Mouse (Mus musculus): ENCODE results near the gene Nhlrc4. TPM values are rescaled to one million over a fixed set of nuclear protein-coding genes. Genes with fewer than 3 reads are reported as not detected.

Nhlrc4 gene
- total and polyA plus RNA-seq, 2 experiments from 2014 or later = 0.35 to 0.60 TPM

DNA sequence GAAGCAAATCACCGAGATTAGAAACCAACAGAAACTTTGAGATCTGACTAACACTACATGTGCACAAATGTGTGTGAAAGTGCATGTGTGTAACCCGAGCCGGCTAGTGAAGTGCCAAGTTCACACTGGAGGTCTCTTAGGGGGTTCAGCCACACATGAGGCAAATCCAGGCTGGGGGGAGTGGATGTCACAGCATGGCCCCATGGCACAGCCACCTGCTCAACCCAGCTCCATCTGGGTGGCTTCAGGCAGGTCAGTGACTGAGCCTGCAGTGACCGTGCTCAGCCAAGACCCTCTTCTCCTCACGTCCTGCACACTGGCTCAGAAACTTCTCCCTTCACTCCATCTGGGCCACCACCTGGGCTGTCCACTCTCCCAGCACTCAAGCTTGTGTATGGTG lies 5.2 kb upstream of the Nhlrc4 start:
- ATAC-seq (ENCODE audit: low FRiP score) = no peak

GRCm38 (mm10) chr17:25948051-25948450 lies 3.3 kb upstream of the Nhlrc4 start:
- H3K27ac ChIP-seq (ENCODE audit: low read depth, low read length) = no peak overlapping the region
- no peaks in the 10 kb centered on the region for H3K4me1 ChIP-seq (ENCODE audit: insufficient read depth, low read length)
- no peaks in the 10 kb centered on the region for H3K9me3 ChIP-seq (ENCODE audit: low read length)
- no peaks in the 10 kb centered on the region for H3K36me3 ChIP-seq (ENCODE audit: insufficient read depth, low read length)
- no peak overlapping the region for H3K4me3 ChIP-seq (ENCODE audit: low read depth, low read length)
- ATAC-seq (ENCODE audit: low FRiP score) = no peak
- peaks cover 31% of the 10 kb centered on the region for H3K27me3 ChIP-seq (ENCODE audit: insufficient read depth, low read length)
- 77% methylated on average over 8 of the region's 8 CpGs for WGBS
- H3K9ac ChIP-seq (replicated peaks; ENCODE audit: low read length, poor library complexity, severe bottlenecking) = no peak overlapping the region
- no peak for TF ChIP-seq CTCF (IDR thresholded peaks at IDR 0.05)
- H3K4me2 ChIP-seq (ENCODE audit: low read depth, low read length, poor library complexity, severe bottlenecking) = no peak overlapping the region
- DNase-seq (ENCODE audit: low spot score) = no peak

More for the DNA sequence above, 5.2 kb upstream of the Nhlrc4 start:
- no peaks in the 10 kb centered on the region for H3K36me3 ChIP-seq (ENCODE audit: insufficient read depth, low read length)
- TF ChIP-seq CTCF (IDR thresholded peaks at IDR 0.05) = no peak
- WGBS = 73% methylated on average over 5 of the region's 5 CpGs
- no peaks in the 10 kb centered on the region for H3K9me3 ChIP-seq (ENCODE audit: low read length)
- no peak for DNase-seq (ENCODE audit: low spot score)
- no peaks in the 10 kb centered on the region for H3K4me1 ChIP-seq (ENCODE audit: insufficient read depth, low read length)
- H3K9ac ChIP-seq (replicated peaks; ENCODE audit: low read length, poor library complexity, severe bottlenecking) = no peak overlapping the region
- H3K27ac ChIP-seq (ENCODE audit: low read depth, low read length) = no peak overlapping the region
- H3K4me3 ChIP-seq (ENCODE audit: low read depth, low read length) = no peak overlapping the region
- H3K4me2 ChIP-seq (ENCODE audit: low read depth, low read length, poor library complexity, severe bottlenecking) = no peak overlapping the region
- H3K27me3 ChIP-seq (ENCODE audit: insufficient read depth, low read length) = peaks cover 37% of the 10 kb centered on the region

- Histone ChIP-seq H3K27me3 (ENCODE audit: insufficient read depth, low read length) (peaks cover 26% of the 10 kb centered on the region), H3K27ac (ENCODE audit: low read depth, low read length) (no peak overlapping the region), H3K9me3 (ENCODE audit: low read length) (no peaks in the 10 kb centered on the region), H3K4me1 (ENCODE audit: insufficient read depth, low read length) (no peaks in the 10 kb centered on the region), H3K36me3 (ENCODE audit: insufficient read depth, low read length) (no peaks in the 10 kb centered on the region), H3K4me2 (ENCODE audit: low read depth, low read length, poor library complexity, severe bottlenecking) (no peak overlapping the region), H3K9ac (replicated peaks; ENCODE audit: low read length, poor library complexity, severe bottlenecking) (no peak overlapping the region), H3K4me3 (ENCODE audit: low read depth, low read length) (no peak overlapping the region)
- no peak for TF ChIP-seq CTCF (IDR thresholded peaks at IDR 0.05)
- WGBS = 81% methylated on average over 4 of the region's 4 CpGs
- DNase-seq (ENCODE audit: low spot score) = no peak
- ATAC-seq (ENCODE audit: low FRiP score) = no peak
Measured at GRCm38 (mm10) chr17:25947576-25947975, 2.8 kb upstream of the Nhlrc4 start.

- H3K4me2 ChIP-seq (ENCODE audit: low read depth, low read length, poor library complexity, severe bottlenecking) = no peak overlapping the region
- no peak overlapping the region for H3K4me3 ChIP-seq (ENCODE audit: low read depth, low read length)
- no peak overlapping the region for H3K9ac ChIP-seq (replicated peaks; ENCODE audit: low read length, poor library complexity, severe bottlenecking)
- no peaks in the 10 kb centered on the region for H3K9me3 ChIP-seq (ENCODE audit: low read length)
- peaks cover 20% of the 10 kb centered on the region for H3K27me3 ChIP-seq (ENCODE audit: insufficient read depth, low read length)
- no peaks in the 10 kb centered on the region for H3K36me3 ChIP-seq (ENCODE audit: insufficient read depth, low read length)
- no peak overlapping the region for H3K27ac ChIP-seq (ENCODE audit: low read depth, low read length)
- no peaks in the 10 kb centered on the region for H3K4me1 ChIP-seq (ENCODE audit: insufficient read depth, low read length)
- 89% methylated on average over 8 of the region's 8 CpGs for WGBS
- no peak for DNase-seq (ENCODE audit: low spot score)
- no peak for TF ChIP-seq CTCF (IDR thresholded peaks at IDR 0.05)
- no peak for ATAC-seq (ENCODE audit: low FRiP score)
Measured at GRCm38 (mm10) chr17:25946891-25947290, 2.1 kb upstream of the Nhlrc4 start.

- Histone ChIP-seq H3K4me2 (ENCODE audit: low read depth, low read length, poor library complexity, severe bottlenecking) (no peak overlapping the region), H3K27me3 (ENCODE audit: insufficient read depth, low read length) (peaks cover 15% of the 10 kb centered on the region), H3K9me3 (ENCODE audit: low read length) (no peaks in the 10 kb centered on the region), H3K4me1 (ENCODE audit: insufficient read depth, low read length) (no peaks in the 10 kb centered on the region), H3K4me3 (ENCODE audit: low read depth, low read length) (no peak overlapping the region), H3K27ac (ENCODE audit: low read depth, low read length) (no peak overlapping the region), H3K36me3 (ENCODE audit: insufficient read depth, low read length) (no peaks in the 10 kb centered on the region), H3K9ac (replicated peaks; ENCODE audit: low read length, poor library complexity, severe bottlenecking) (no peak overlapping the region)
- no peak for DNase-seq (ENCODE audit: low spot score)
- no peak for TF ChIP-seq CTCF (IDR thresholded peaks at IDR 0.05)
- 74% methylated on average over 7 of the region's 7 CpGs for WGBS
- no peak for ATAC-seq (ENCODE audit: low FRiP score)
Measured at GRCm38 (mm10) chr17:25946349-25946748, 1.6 kb upstream of the Nhlrc4 start.

DNA sequence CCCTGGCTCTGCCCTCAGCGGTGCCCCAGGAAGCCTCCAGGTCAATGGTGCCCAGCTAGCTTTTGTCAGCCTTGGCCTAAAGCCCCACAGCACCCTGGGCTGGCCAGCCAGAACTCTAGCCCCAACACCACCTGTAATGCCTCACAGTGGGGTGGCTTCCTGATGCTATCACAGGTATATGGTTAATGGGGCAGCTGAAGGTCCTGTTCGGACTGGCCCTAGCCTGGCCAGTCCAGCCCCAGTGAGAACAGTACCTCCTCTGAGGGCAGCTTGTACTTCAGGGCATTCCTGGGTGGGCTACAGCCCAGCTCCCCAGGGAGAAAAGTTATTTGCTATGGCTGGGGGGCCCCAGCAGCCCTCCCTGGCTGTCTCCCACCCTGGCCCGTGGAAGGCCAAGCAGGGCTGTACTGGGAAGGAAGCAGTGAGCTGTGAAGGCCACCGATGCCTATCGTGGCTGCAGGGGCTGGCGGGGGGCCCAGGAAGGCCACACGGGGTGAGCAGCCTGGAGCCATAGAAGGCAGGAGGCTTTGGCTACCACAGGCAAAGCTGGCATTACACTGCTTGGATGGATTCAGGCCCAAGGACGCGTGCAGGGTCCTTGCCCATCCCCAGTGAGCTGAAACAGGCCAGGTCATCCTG lies 875 bp upstream of the Nhlrc4 start:
- H3K9ac ChIP-seq (replicated peaks; ENCODE audit: low read length, poor library complexity, severe bottlenecking) = no peak overlapping the region
- no peak overlapping the region for H3K4me3 ChIP-seq (ENCODE audit: low read depth, low read length)
- ATAC-seq (ENCODE audit: low FRiP score) = no peak
- no peak overlapping the region for H3K27ac ChIP-seq (ENCODE audit: low read depth, low read length)
- DNase-seq (ENCODE audit: low spot score) = no peak
- no peak overlapping the region for H3K4me2 ChIP-seq (ENCODE audit: low read depth, low read length, poor library complexity, severe bottlenecking)
- 48% methylated on average over 9 of the region's 9 CpGs for WGBS
- H3K9me3 ChIP-seq (ENCODE audit: low read length) = no peaks in the 10 kb centered on the region
- peaks cover 7% of the 10 kb centered on the region; the same call in 1 of the 2 replicates for H3K4me1 ChIP-seq (ENCODE audit: insufficient read depth, low read length)
- no peak for TF ChIP-seq CTCF (IDR thresholded peaks at IDR 0.05)
- peaks cover 8% of the 10 kb centered on the region; the same call in 1 of the 2 replicates for H3K27me3 ChIP-seq (ENCODE audit: insufficient read depth, low read length)
- no peaks in the 10 kb centered on the region for H3K36me3 ChIP-seq (ENCODE audit: insufficient read depth, low read length)

Measured in midbrain, postnatal 0 days (tissue).